Mouse (Mus musculus) liver, embryonic 15.5 days (tissue): ENCODE measurements at regions not wholly inside any gene's neighbourhood (a gene's known extent, or its start where the extent isn't known, plus 50 kb on each side); places are given as distances from the start of the nearest gene placed in this dataset.

ENCODE experiments used
- ATAC-seq: fragments of 200-750 bp; cut with Nextera tagmentation; 2 replicates; pipeline ENCODE4 v1.8.0; 2017; ENCODE audit warnings: moderate number of reproducible peaks, mild to moderate bottlenecking, moderate library complexity; ENCODE audit not compliant: insufficient read depth
- H3K27ac ChIP-seq: fragments of 300-500 bp; sonication (generic); replicated peaks from 2 replicates; pipeline ENCODE4 v1.5.1; 2015; ENCODE audit warnings: mild to moderate bottlenecking, inconsistent platforms
- H3K27me3 ChIP-seq: fragments of 300-500 bp; sonication (generic); 2 replicates; pipeline ENCODE4 v1.6.1; 2015; ENCODE audit warnings: mild to moderate bottlenecking, inconsistent platforms
- H3K36me3 ChIP-seq: fragments of 300-500 bp; sonication (generic); replicated peaks from 2 replicates; pipeline ENCODE4 v1.6.1; 2015; ENCODE audit warnings: moderate library complexity, mild to moderate bottlenecking, inconsistent platforms
- H3K4me1 ChIP-seq: fragments of 300-500 bp; sonication (generic); replicated peaks from 2 replicates; pipeline ENCODE4 v1.6.1; 2015; ENCODE audit warnings: inconsistent platforms
- H3K4me2 ChIP-seq: fragments of 300-500 bp; sonication (generic); 2 replicates; pipeline ENCODE4 v1.6.1; 2015; ENCODE audit warnings: moderate library complexity, mild to moderate bottlenecking, inconsistent platforms
- H3K4me3 ChIP-seq: fragments of 300-500 bp; sonication (generic); replicated peaks from 2 replicates; pipeline ENCODE4 v1.5.1; 2015; ENCODE audit warnings: mild to moderate bottlenecking, inconsistent platforms
- H3K9ac ChIP-seq: fragments of 300-500 bp; sonication (generic); 2 replicates; pipeline ENCODE4 v1.6.1; 2015; ENCODE audit warnings: moderate library complexity, mild to moderate bottlenecking, inconsistent platforms
- H3K9me3 ChIP-seq: fragments of 300-500 bp; sonication (generic); replicated peaks from 2 replicates; pipeline ENCODE4 v1.6.1; 2016; ENCODE audit warnings: inconsistent platforms
- WGBS: fragments of 180-500 bp; shearing (Covaris S2); methylation state at CpG from one replicate; pipeline ENCODE4 v1.1.7; 2015; ENCODE audit warnings: mixed read lengths; ENCODE audit not compliant: insufficient replicate concordance; 5-methylcytosine and 5-hydroxymethylcytosine counted together

GRCm38 (mm10) chrX:99340223-99340622 lies 130.8 kb downstream of the Pja1 start:
- H3K36me3 ChIP-seq = no peaks in the 10 kb centered on the region
- no peak overlapping the region for H3K9ac ChIP-seq
- no peaks in the 10 kb centered on the region for H3K9me3 ChIP-seq
- H3K27ac ChIP-seq = no peak overlapping the region
- H3K27me3 ChIP-seq = peaks cover 3% of the 10 kb centered on the region; the same call in 1 of the 2 replicates
- ATAC-seq = no peak
- no peak overlapping the region for H3K4me3 ChIP-seq
- H3K4me2 ChIP-seq = no peak overlapping the region
- H3K4me1 ChIP-seq = no peaks in the 10 kb centered on the region
- WGBS = 69% methylated on average over 6 of the region's 6 CpGs

- H3K4me1 ChIP-seq = no peaks in the 10 kb centered on the region
- no peak overlapping the region for H3K4me2 ChIP-seq
- H3K27me3 ChIP-seq = peaks cover 3% of the 10 kb centered on the region; the same call in 1 of the 2 replicates
- H3K27ac ChIP-seq = no peak overlapping the region
- H3K9ac ChIP-seq = no peak overlapping the region
- no peaks in the 10 kb centered on the region for H3K9me3 ChIP-seq
- no peak for ATAC-seq
- no peak overlapping the region for H3K4me3 ChIP-seq
- no peaks in the 10 kb centered on the region for H3K36me3 ChIP-seq
- 36% methylated on average over 9 of the region's 9 CpGs for WGBS
Observed at GRCm38 (mm10) chrX:99339081-99339876, 131.8 kb downstream of the Pja1 start.

GRCm38 (mm10) chrX:99336616-99337553 lies 134.2 kb downstream of the Pja1 start:
- no peaks in the 10 kb centered on the region for H3K4me1 ChIP-seq
- no peak for ATAC-seq
- H3K9me3 ChIP-seq = no peaks in the 10 kb centered on the region
- no peaks in the 10 kb centered on the region for H3K36me3 ChIP-seq
- H3K27ac ChIP-seq = no peak overlapping the region
- H3K4me2 ChIP-seq = no peak overlapping the region
- H3K9ac ChIP-seq = no peak overlapping the region
- WGBS = 49% methylated on average over 8 of the region's 8 CpGs
- H3K27me3 ChIP-seq = peaks cover 3% of the 10 kb centered on the region; the same call in 1 of the 2 replicates
- H3K4me3 ChIP-seq = no peak overlapping the region

- Histone ChIP-seq H3K9me3 (no peaks in the 10 kb centered on the region), H3K36me3 (no peaks in the 10 kb centered on the region), H3K4me2 (no peak overlapping the region), H3K4me3 (no peak overlapping the region), H3K27ac (no peak overlapping the region), H3K9ac (no peak overlapping the region), H3K27me3 (peaks cover 3% of the 10 kb centered on the region; the same call in 1 of the 2 replicates), H3K4me1 (no peaks in the 10 kb centered on the region)
- ATAC-seq = no peak
- 43% methylated on average over 8 of the region's 8 CpGs for WGBS
Observed at GRCm38 (mm10) chrX:99335886-99336589, 135.0 kb downstream of the Pja1 start.

GRCm38 (mm10) chrX:99332457-99332770 lies 138.7 kb downstream of the Pja1 start:
- no peak overlapping the region for H3K4me2 ChIP-seq
- H3K36me3 ChIP-seq = no peaks in the 10 kb centered on the region
- 56% methylated on average over 4 of the region's 4 CpGs for WGBS
- H3K27me3 ChIP-seq = peaks cover 5% of the 10 kb centered on the region; the same call in 1 of the 2 replicates
- H3K27ac ChIP-seq = no peak overlapping the region
- H3K4me3 ChIP-seq = no peak overlapping the region
- no peak overlapping the region for H3K9ac ChIP-seq
- no peak for ATAC-seq
- no peaks in the 10 kb centered on the region for H3K9me3 ChIP-seq
- H3K4me1 ChIP-seq = no peaks in the 10 kb centered on the region

GRCm38 (mm10) chrX:99331764-99332456 lies 139.2 kb downstream of the Pja1 start:
- H3K27me3 ChIP-seq = peaks cover 5% of the 10 kb centered on the region; the same call in 1 of the 2 replicates
- no peak overlapping the region for H3K9ac ChIP-seq
- H3K9me3 ChIP-seq = no peaks in the 10 kb centered on the region
- 56% methylated on average over 9 of the region's 9 CpGs for WGBS
- no peaks in the 10 kb centered on the region for H3K4me1 ChIP-seq
- ATAC-seq = no peak
- H3K4me2 ChIP-seq = no peak overlapping the region
- no peak overlapping the region for H3K4me3 ChIP-seq
- no peaks in the 10 kb centered on the region for H3K36me3 ChIP-seq
- H3K27ac ChIP-seq = no peak overlapping the region

- Histone ChIP-seq H3K36me3 (no peaks in the 10 kb centered on the region), H3K9me3 (no peaks in the 10 kb centered on the region), H3K27ac (no peak overlapping the region), H3K9ac (no peak overlapping the region), H3K4me1 (no peaks in the 10 kb centered on the region), H3K27me3 (peaks cover 5% of the 10 kb centered on the region; the same call in 1 of the 2 replicates), H3K4me3 (no peak overlapping the region), H3K4me2 (no peak overlapping the region)
- whole genome bisulfite sequencing = 74% methylated on average over 8 of the region's 8 CpGs
- no peak for ATAC-seq
Observed at GRCm38 (mm10) chrX:99330386-99330785, 140.7 kb downstream of the Pja1 start.

GRCm38 (mm10) chrX:99328576-99328975 lies 142.5 kb downstream of the Pja1 start:
- no peaks in the 10 kb centered on the region for H3K36me3 ChIP-seq
- no peak overlapping the region for H3K9ac ChIP-seq
- H3K4me3 ChIP-seq = no peak overlapping the region
- 48% methylated on average over 4 of the region's 4 CpGs for WGBS
- no peak for ATAC-seq
- no peak overlapping the region for H3K27ac ChIP-seq
- no peak overlapping the region for H3K4me2 ChIP-seq
- H3K4me1 ChIP-seq = no peaks in the 10 kb centered on the region
- peaks cover 7% of the 10 kb centered on the region; the same call in 1 of the 2 replicates for H3K27me3 ChIP-seq
- H3K9me3 ChIP-seq = no peaks in the 10 kb centered on the region

- Histone ChIP-seq H3K4me1 (no peaks in the 10 kb centered on the region), H3K27ac (no peak overlapping the region), H3K27me3 (0 out of 2 replicates have a peak, but pooled peaks cover 9% of the 10 kb centered on the region), H3K4me2 (no peak overlapping the region), H3K36me3 (no peaks in the 10 kb centered on the region), H3K9ac (no peak overlapping the region), H3K9me3 (no peaks in the 10 kb centered on the region), H3K4me3 (no peak overlapping the region)
- no peak for ATAC-seq
- 52% methylated on average over 7 of the region's 7 CpGs for WGBS
Observed at GRCm38 (mm10) chrX:99326167-99326566, 144.9 kb downstream of the Pja1 start.

- 0 out of 2 replicates have a peak, but pooled peaks cover 9% of the 10 kb centered on the region for H3K27me3 ChIP-seq
- no peaks in the 10 kb centered on the region for H3K4me1 ChIP-seq
- no peaks in the 10 kb centered on the region for H3K36me3 ChIP-seq
- no peak overlapping the region for H3K4me3 ChIP-seq
- 59% methylated on average over 8 of the region's 8 CpGs for WGBS
- ATAC-seq = no peak
- H3K9me3 ChIP-seq = no peaks in the 10 kb centered on the region
- no peak overlapping the region for H3K9ac ChIP-seq
- no peak overlapping the region for H3K4me2 ChIP-seq
- H3K27ac ChIP-seq = no peak overlapping the region
Observed at GRCm38 (mm10) chrX:99325460-99325859, 145.6 kb downstream of the Pja1 start.
